Mouse (Mus musculus) midbrain, embryonic 10.5 days (tissue): ENCODE results near the gene Kcnk6. TPM values are rescaled to one million over a fixed set of nuclear protein-coding genes. Genes with fewer than 3 reads are reported as not detected.
"Not testable (repeated sequence)": the region's sequence is repeated elsewhere in the genome, so short reads cannot be mapped to it uniquely, and the experiment has no call there.

Experiments used
- DNase-seq: peaks from one replicate; pipeline ENCODE4 v3.0.0-alpha.2; 2017; ENCODE audit warnings: low spot score
- H3K27ac ChIP-seq: fragments of 300-500 bp; sonication (generic); replicated peaks from 2 replicates; pipeline ENCODE4 v1.5.1; 2016; ENCODE audit warnings: mild to moderate bottlenecking
- H3K27me3 ChIP-seq: fragments of 300-500 bp; sonication (generic); 2 replicates; pipeline ENCODE4 v1.6.1; 2016; ENCODE audit warnings: low read depth, mild to moderate bottlenecking; ENCODE audit not compliant: poor library complexity, severe bottlenecking
- H3K36me3 ChIP-seq: fragments of 300-500 bp; sonication (generic); 2 replicates; pipeline ENCODE4 v1.6.1; 2016; ENCODE audit warnings: mild to moderate bottlenecking, moderate library complexity
- H3K4me1 ChIP-seq: fragments of 300-500 bp; sonication (generic); 2 replicates; pipeline ENCODE4 v1.6.1; 2016
- H3K4me3 ChIP-seq: fragments of 300-500 bp; sonication (generic); 2 replicates; pipeline ENCODE4 v1.5.1; 2016; ENCODE audit warnings: mild to moderate bottlenecking, moderate library complexity
- H3K9me3 ChIP-seq: fragments of 300-500 bp; sonication (generic); replicated peaks from 2 replicates; pipeline ENCODE4 v1.6.1; 2016; ENCODE audit warnings: mild to moderate bottlenecking
- WGBS: fragments of 180-500 bp; shearing (Covaris S2); methylation state at CpG from one replicate; pipeline ENCODE4 v1.1.7; 2016; 5-methylcytosine and 5-hydroxymethylcytosine counted together
- polyA plus RNA-seq: library from polyadenylated mRNA; unstranded; fragments of >200 nt; fragmentation: Nextera tagmentation; extraction: Ambion mirVana; gene quantifications from 2 replicates; pipeline ENCODE4 v1.2.1, GENCODE M21; 2016

The Kcnk6 gene
- polyA plus RNA-seq, 1 experiment from 2014 or later, result 0.85 TPM

DNA sequence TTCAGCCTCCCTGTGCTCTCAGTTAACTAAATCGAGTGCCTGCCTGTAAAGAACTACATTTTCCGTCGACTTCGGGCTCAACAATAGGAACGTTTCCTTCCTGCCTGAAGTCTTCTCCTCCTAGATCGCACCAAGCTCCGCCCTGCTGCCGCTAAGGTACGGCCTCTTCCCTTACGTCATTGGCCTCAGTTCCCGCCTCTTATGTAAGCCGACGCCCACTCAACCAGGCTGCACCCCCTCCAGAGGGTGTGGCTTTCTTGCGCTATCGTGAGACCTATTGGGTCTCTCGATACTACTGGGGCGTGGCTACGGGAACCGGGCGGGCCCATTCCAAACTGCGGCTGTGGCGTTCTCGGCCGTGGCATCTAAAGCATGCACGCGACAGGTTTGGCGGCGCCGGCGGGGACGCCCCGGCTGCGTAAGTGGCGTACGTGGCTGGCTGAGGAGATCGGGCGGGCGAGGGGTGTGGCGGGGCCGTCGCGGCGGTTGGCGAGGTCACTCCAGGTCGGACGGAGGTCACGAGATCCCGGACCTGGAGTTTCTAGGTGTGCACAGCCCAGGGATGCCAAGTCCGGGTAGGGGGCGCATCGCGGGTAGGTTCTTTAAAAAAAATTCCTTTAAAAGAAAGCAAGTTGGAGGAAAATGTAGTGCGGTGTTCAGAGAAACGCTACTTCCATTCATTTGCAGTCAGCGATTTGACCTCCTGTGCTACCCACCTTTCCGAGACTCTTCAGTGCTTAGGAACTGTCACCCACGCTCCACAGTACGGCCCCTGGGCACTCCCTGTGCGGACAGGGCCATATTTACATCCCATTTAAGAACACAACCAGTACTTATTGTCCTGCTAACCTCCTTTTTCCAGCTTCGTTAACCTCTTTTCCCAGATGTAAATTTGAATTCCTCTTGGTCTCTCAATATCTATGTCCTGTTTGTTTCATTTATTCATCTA is 6.0 kb upstream of the Kcnk6 start, which contains the start of gene Yif1b:
Gene Yif1b (plus strand): TSS at position 311 of the 949 bp plus-strand sequence.
- Histone ChIP-seq H3K4me3 (peak within 1 kb of the TSS; percentile 77), H3K27ac (peak within 1 kb of the TSS; percentile 89), H3K36me3 (peaks cover 8% of the 10 kb centered on the region; the same call in 1 of the 2 replicates), H3K27me3 (peaks cover 15% of the 10 kb centered on the region), H3K9me3 (no peaks in the 10 kb centered on the region; the same call in 1 of the 2 replicates), H3K4me1 (peaks cover 18% of the 10 kb centered on the region)
- under 1% methylated on average over 60 of the region's 60 CpGs for WGBS
- DNase-seq, result peak; percentile 98

DNA sequence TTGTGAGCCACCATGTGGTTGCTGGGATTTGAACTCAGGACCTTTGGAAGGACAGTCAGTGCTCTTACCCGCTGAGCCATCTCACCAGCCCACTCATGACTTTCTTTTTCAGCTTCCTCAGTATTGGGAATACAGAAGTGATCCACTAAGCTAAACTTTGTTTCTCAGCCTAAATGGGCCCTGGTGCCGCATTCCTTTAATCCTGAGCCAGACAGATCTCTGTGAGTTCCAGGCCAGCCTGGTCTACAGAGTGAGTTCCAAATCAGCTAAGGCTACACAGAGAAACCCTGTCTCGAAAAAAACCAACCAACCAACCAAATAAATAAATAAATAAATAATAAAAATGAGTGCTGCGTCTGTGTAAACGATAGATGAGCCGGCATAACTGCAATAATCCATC is 5.3 kb upstream of the Kcnk6 start:
- H3K27ac ChIP-seq, result peak overlapping the region; percentile 89
- peaks cover 22% of the 10 kb centered on the region for H3K27me3 ChIP-seq
- H3K36me3 ChIP-seq, H3K9me3 ChIP-seq, DNase-seq: not testable (repeated sequence)
- H3K4me1 ChIP-seq, result peaks cover 18% of the 10 kb centered on the region
- WGBS, result 33% methylated on average over 6 of the region's 6 CpGs
- H3K4me3 ChIP-seq, result peak overlapping the region; percentile 77

DNA sequence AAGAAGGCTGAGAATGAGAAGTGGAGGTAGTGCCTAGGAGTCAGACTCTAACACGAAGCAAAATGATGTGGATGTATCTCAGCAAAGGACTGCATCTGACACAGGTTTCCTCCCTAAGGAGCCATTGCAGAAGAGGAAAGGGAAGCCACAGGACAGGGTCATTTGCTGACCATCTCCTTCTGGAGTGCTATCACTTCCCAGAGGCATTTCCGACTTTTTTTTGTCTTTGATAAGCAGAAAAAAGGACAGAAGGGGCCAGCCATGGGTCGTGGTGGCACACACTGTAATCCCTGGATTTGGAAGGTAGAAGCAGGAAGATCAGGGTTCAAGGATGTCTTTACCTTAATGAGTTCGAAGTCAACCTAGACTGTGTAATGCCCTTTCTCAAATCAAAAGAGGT is 4.3 kb upstream of the Kcnk6 start:
- DNase-seq, result no peak
- Histone ChIP-seq H3K27me3 (peaks cover 32% of the 10 kb centered on the region), H3K9me3 (no peaks in the 10 kb centered on the region; the same call in 1 of the 2 replicates), H3K4me3 (no peak overlapping the region), H3K27ac (no peak overlapping the region), H3K36me3 (peaks cover 4% of the 10 kb centered on the region; the same call in 1 of the 2 replicates), H3K4me1 (peaks cover 28% of the 10 kb centered on the region)
- 83% methylated on average over 4 of the region's 4 CpGs for WGBS

DNA sequence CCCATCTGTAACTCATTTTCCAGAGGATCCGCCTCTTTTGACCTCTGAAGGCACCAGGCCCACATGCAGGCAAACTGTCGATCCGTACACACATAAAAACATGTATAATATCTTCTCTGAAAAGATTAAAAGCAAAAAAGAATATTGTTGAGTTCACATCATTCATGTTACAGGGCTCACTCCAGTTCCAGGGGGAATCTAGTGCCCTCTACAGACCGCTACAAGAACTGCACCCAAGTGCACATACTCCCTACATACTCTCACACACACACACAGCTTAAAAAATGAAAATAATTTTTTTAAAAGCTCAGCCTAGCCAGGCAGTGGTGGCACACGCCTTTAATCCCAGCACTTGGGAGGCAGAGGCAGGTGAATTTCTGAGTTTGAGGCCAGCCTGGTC is 2.3 kb upstream of the Kcnk6 start:
- WGBS, result 82% methylated on average over 5 of the region's 5 CpGs
- Histone ChIP-seq H3K9me3 (no peaks in the 10 kb centered on the region; the same call in 1 of the 2 replicates), H3K36me3 (no peaks in the 10 kb centered on the region), H3K27me3 (peaks cover 51% of the 10 kb centered on the region), H3K4me3 (no peak overlapping the region), H3K27ac (no peak overlapping the region), H3K4me1 (peaks cover 26% of the 10 kb centered on the region)
- DNase-seq, result no peak

DNA sequence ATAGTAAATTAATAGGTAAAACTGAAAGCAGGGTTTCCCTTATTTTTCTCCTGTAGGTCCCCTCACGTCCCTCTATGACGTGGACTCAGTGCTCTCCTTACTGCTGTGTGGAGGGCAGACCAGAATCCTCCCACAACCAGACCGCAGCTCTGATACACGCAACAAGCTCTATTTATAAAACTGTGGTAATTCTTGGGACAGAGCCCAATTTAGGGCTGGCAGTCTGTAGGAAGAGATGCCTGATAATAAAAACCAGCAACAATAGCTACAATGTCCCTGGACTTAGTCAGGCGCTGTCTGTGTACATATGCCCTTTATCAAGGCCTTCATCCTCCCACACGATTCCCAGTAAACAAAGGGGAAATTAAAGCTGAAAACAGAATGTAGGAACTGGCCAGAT is 1.4 kb upstream of the Kcnk6 start:
- WGBS, result 86% methylated on average over 6 of the region's 6 CpGs
- no peak overlapping the region for H3K4me3 ChIP-seq
- no peaks in the 10 kb centered on the region for H3K36me3 ChIP-seq
- no peak overlapping the region for H3K27ac ChIP-seq
- DNase-seq, result no peak
- peaks cover 17% of the 10 kb centered on the region for H3K4me1 ChIP-seq
- H3K27me3 ChIP-seq, result peaks cover 60% of the 10 kb centered on the region
- no peaks in the 10 kb centered on the region; the same call in 1 of the 2 replicates for H3K9me3 ChIP-seq

DNA sequence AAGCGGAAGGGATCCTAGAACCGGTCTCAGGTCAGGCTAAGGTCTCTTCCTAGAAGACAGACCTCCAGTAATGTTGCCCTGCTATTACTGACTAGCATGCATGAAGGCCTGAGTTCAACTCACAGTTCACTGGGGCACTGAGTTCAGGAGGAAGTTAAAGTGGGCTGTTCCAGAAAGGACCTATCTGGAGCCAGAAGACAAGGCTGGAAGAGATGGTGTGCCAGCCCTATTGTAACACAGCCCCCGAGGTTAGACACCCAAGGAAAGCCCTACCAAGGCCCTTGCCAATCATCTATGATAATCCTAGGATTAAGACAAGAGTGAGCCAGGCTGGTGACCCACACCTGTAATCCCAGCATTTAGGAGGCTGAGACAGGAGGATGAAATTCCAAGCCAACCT is 798 bp downstream of the Kcnk6 start:
- WGBS, result 58% methylated on average over 3 of the region's 3 CpGs
- Histone ChIP-seq H3K4me3 (peak overlapping the region; percentile 61), H3K27ac (no peak overlapping the region), H3K36me3 (no peaks in the 10 kb centered on the region), H3K27me3 (peaks cover 62% of the 10 kb centered on the region), H3K9me3 (no peaks in the 10 kb centered on the region; the same call in 1 of the 2 replicates), H3K4me1 (peaks cover 10% of the 10 kb centered on the region)
- no peak for DNase-seq

DNA sequence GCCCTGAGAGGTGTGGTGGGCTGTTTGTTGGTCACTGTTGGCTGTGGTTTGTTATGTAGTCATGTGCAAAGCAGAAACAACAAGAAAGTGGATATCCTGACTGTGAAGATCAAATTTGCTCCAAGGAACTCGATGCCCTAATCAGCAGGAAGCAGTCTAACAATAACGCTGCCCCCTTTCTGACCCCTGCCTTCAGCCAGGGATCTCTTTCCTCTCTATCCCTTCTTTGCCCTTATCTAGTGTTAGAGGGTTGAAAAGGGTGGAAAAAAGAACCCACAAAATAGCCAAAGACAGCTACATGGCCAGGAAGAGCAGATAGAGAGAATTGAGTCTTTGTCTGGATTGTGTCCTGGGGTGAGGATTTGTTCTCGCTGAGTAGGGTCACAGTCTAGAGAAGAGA is 1.8 kb downstream of the Kcnk6 start:
- no peaks in the 10 kb centered on the region for H3K36me3 ChIP-seq
- peaks cover 62% of the 10 kb centered on the region for H3K27me3 ChIP-seq
- no peak for DNase-seq
- H3K9me3 ChIP-seq, result peaks cover 3% of the 10 kb centered on the region; the same call in 1 of the 2 replicates
- WGBS, result 20% methylated on average over 3 of the region's 3 CpGs
- H3K4me1 ChIP-seq, result peaks cover 12% of the 10 kb centered on the region
- no peak overlapping the region for H3K27ac ChIP-seq
- no peak overlapping the region for H3K4me3 ChIP-seq

GRCm38 (mm10) chr7:29228202-29228601 is 4.1 kb downstream of the Kcnk6 start:
- Histone ChIP-seq H3K27ac (no peak overlapping the region), H3K27me3 (peaks cover 49% of the 10 kb centered on the region), H3K4me3 (no peak overlapping the region), H3K36me3 (no peaks in the 10 kb centered on the region), H3K9me3 (0 out of 2 replicates have a peak, but pooled peaks cover 3% of the 10 kb centered on the region), H3K4me1 (peaks cover 22% of the 10 kb centered on the region)
- DNase-seq, result no peak
- 76% methylated on average over 4 of the region's 4 CpGs for WGBS

GRCm38 (mm10) chr7:29225520-29225919 is 6.8 kb downstream of the Kcnk6 start:
- H3K27ac ChIP-seq, result peak overlapping the region; percentile 75
- H3K4me1 ChIP-seq, result peaks cover 12% of the 10 kb centered on the region
- H3K36me3 ChIP-seq, result no peaks in the 10 kb centered on the region
- 69% methylated on average over 13 of the region's 13 CpGs for WGBS
- no peak for DNase-seq
- H3K9me3 ChIP-seq, result peaks cover 3% of the 10 kb centered on the region; the same call in 1 of the 2 replicates
- H3K27me3 ChIP-seq, result peaks cover 22% of the 10 kb centered on the region
- H3K4me3 ChIP-seq, result peak overlapping the region; percentile 39

- Histone ChIP-seq H3K27ac (peak overlapping the region; percentile 75), H3K9me3 (peaks cover 8% of the 10 kb centered on the region), H3K4me1 (peaks cover 12% of the 10 kb centered on the region), H3K27me3 (peaks cover 16% of the 10 kb centered on the region), H3K4me3 (peak overlapping the region; percentile 39), H3K36me3 (no peaks in the 10 kb centered on the region)
- 13% methylated on average over 16 of the region's 16 CpGs for WGBS
- DNase-seq, result peak; percentile 55
These were observed 7.4 kb downstream of the Kcnk6 start for GRCm38 (mm10) chr7:29224756-29225394.

GRCm38 (mm10) chr7:29214846-29215245 is 17.5 kb downstream of the Kcnk6 start:
- DNase-seq, result no peak
- peaks cover 17% of the 10 kb centered on the region for H3K9me3 ChIP-seq
- H3K4me1 ChIP-seq, result peaks cover 30% of the 10 kb centered on the region
- H3K4me3 ChIP-seq, result no peak overlapping the region
- H3K27me3 ChIP-seq, result peaks cover 22% of the 10 kb centered on the region
- WGBS, result 40% methylated on average over 15 of the region's 15 CpGs
- no peak overlapping the region for H3K27ac ChIP-seq
- no peaks in the 10 kb centered on the region for H3K36me3 ChIP-seq

DNA sequence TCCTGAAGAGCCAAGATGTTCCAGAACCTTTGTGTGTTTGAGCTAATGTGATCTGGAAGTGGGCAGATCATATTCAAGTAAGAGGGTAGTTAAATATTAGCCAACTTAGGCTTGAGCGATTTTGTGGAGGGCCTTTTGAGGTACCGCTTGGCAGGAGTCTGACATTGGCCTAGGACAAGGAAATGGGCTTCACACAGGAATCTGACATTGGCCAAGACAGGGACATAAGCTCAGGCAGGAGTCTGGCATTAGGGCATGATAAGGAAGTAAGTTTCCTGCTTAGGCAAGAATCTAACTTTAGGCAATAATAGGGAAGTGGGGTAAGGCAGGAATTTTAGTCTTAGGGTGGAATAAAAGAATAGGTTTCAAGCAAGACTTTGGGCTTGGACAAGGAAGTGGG is 18.1 kb downstream of the Kcnk6 start:
- Histone ChIP-seq H3K4me1 (peaks cover 30% of the 10 kb centered on the region), H3K4me3 (no peak overlapping the region), H3K27me3 (peaks cover 22% of the 10 kb centered on the region), H3K27ac (no peak overlapping the region), H3K9me3 (peaks cover 11% of the 10 kb centered on the region; the same call in 1 of the 2 replicates), H3K36me3 (no peaks in the 10 kb centered on the region)
- WGBS, result 63% methylated on average over 2 of the region's 2 CpGs
- no peak for DNase-seq
